Mouse (Mus musculus): Measurements from ENCODE around the gene Gm3755. TPM values are rescaled to one million over a fixed set of nuclear protein-coding genes. Genes with fewer than 3 reads are reported as not detected.

Gm3755 gene
- not detected for polyA plus RNA-seq (2014; fragmentation: Illumina TruSeq; extraction: RNeasy Lipid Tissue Mini Kit (QIAGEN cat#74804); ENCODE audit: insufficient read depth, low read depth, low replicate concordance)

GRCm38 (mm10) chr14:7450817-7451216 is at the start of gene Gm3755:
Gene Gm3755, minus strand, starts transcription at chr14:7450917.

GRCm38 (mm10) chr14:7483662-7484061 is 32.9 kb upstream of the Gm3755 start, which contains the start of gene Gm3752:
Gene Gm3752, minus strand, starts transcription at chr14:7483762.

Other genes with a start within 250 kb of the Gm3755 start
- not detected for gene Gm3727, start 186.2 kb downstream of the Gm3755 start, polyA plus RNA-seq (2014; fragmentation: Illumina TruSeq; extraction: RNeasy Lipid Tissue Mini Kit (QIAGEN cat#74804); ENCODE audit: insufficient read depth, low read depth, low replicate concordance)
- not detected for gene Gm3739, start 135.9 kb downstream of the Gm3755 start, polyA plus RNA-seq (2014; fragmentation: Illumina TruSeq; extraction: RNeasy Lipid Tissue Mini Kit (QIAGEN cat#74804); ENCODE audit: insufficient read depth, low read depth, low replicate concordance)
- not detected for gene Gm5797, start 118.5 kb downstream of the Gm3755 start, polyA plus RNA-seq (2014; fragmentation: Illumina TruSeq; extraction: RNeasy Lipid Tissue Mini Kit (QIAGEN cat#74804); ENCODE audit: insufficient read depth, low read depth, low replicate concordance)
- gene Gm8374, start 85.8 kb downstream of the Gm3755 start, polyA plus RNA-seq (2014; fragmentation: Illumina TruSeq; extraction: RNeasy Lipid Tissue Mini Kit (QIAGEN cat#74804); ENCODE audit: insufficient read depth, low read depth, low replicate concordance) = not detected
- gene Gm3752, start 32.8 kb upstream of the Gm3755 start, polyA plus RNA-seq (2014; fragmentation: Illumina TruSeq; extraction: RNeasy Lipid Tissue Mini Kit (QIAGEN cat#74804); ENCODE audit: insufficient read depth, low read depth, low replicate concordance) = not detected
- gene Gm3558, start 117.6 kb upstream of the Gm3755 start, polyA plus RNA-seq (2014; fragmentation: Illumina TruSeq; extraction: RNeasy Lipid Tissue Mini Kit (QIAGEN cat#74804); ENCODE audit: insufficient read depth, low read depth, low replicate concordance) = not detected
- not detected for gene Gm10338, start 144.7 kb upstream of the Gm3755 start, polyA plus RNA-seq (2014; fragmentation: Illumina TruSeq; extraction: RNeasy Lipid Tissue Mini Kit (QIAGEN cat#74804); ENCODE audit: insufficient read depth, low read depth, low replicate concordance)
- not detected for gene Gm10128, start 193.1 kb upstream of the Gm3755 start, polyA plus RNA-seq (2014; fragmentation: Illumina TruSeq; extraction: RNeasy Lipid Tissue Mini Kit (QIAGEN cat#74804); ENCODE audit: insufficient read depth, low read depth, low replicate concordance)

All from lung, adult 10 weeks (tissue).